Mouse (Mus musculus): ENCODE data around the gene Ylpm1.

Gene Ylpm1

GRCm38 (mm10) chr12:85110011-85110697 lies 114.0 kb downstream of the Ylpm1 start:
- peak; percentile 50; the same call in 1 of the 2 replicates for ATAC-seq (ENCODE audit: low TSS enrichment)

- peak; percentile 97 for ATAC-seq (ENCODE audit: low TSS enrichment)
These were observed 114.8 kb downstream of the Ylpm1 start, which contains the start of the genes Prox2 and Dlst for GRCm38 (mm10) chr12:85110698-85111592. Prox2 (minus strand) TSS chr12:85110759. Dlst (plus strand) TSS chr12:85110833.

GRCm38 (mm10) chr12:85112550-85113251 lies 116.6 kb downstream of the Ylpm1 start:
- no peak for ATAC-seq (ENCODE audit: low TSS enrichment)

GRCm38 (mm10) chr12:85113337-85113736 lies 117.2 kb downstream of the Ylpm1 start:
- no peak for ATAC-seq (ENCODE audit: low TSS enrichment)

GRCm38 (mm10) chr12:85113917-85114316 lies 117.8 kb downstream of the Ylpm1 start:
- no peak for ATAC-seq (ENCODE audit: low TSS enrichment)

GRCm38 (mm10) chr12:85115678-85116077 lies 119.6 kb downstream of the Ylpm1 start:
- no peak for ATAC-seq (ENCODE audit: low TSS enrichment)
